Mouse (Mus musculus): Measurements from ENCODE around the gene Kcnk18. TPM values are rescaled to one million over a fixed set of nuclear protein-coding genes. Genes with fewer than 3 reads are reported as not detected.
A peak's percentile ranks its signal among the peaks of the same experiment; 100 is the strongest.

The Kcnk18 gene
- not detected for total RNA-seq (2021)
- long read RNA-seq, experiment 1, result 0 reads
- long read RNA-seq, experiment 2, result 0 reads

- DNase-seq (ENCODE audit: low spot score in 2 of 2), result no peak
Observed at GRCm38 (mm10) chr19:59218991-59219390, at the start of gene Kcnk18. Gene Kcnk18, plus strand, starts transcription at chr19:59219214.

GRCm38 (mm10) chr19:59169936-59170765 lies 48.9 kb upstream of the Kcnk18 start, which contains the start of gene Vax1:
Gene Vax1, minus strand, starts transcription at chr19:59170056.
- peak; percentile 12 to 26 for DNase-seq (ENCODE audit: low spot score in 2 of 2)

GRCm38 (mm10) chr19:59170766-59171095 lies 48.3 kb upstream of the Kcnk18 start:
- DNase-seq (ENCODE audit: low spot score in 2 of 2), result no peak

GRCm38 (mm10) chr19:59171151-59171870 lies 47.7 kb upstream of the Kcnk18 start:
- DNase-seq (ENCODE audit: low spot score in 2 of 2), result no peak

- no peak for DNase-seq (ENCODE audit: low spot score in 2 of 2)
Observed at GRCm38 (mm10) chr19:59171871-59172245, 47.2 kb upstream of the Kcnk18 start.

GRCm38 (mm10) chr19:59172781-59173180 lies 46.2 kb upstream of the Kcnk18 start:
- no peak for DNase-seq (ENCODE audit: low spot score in 2 of 2)

- no peak for DNase-seq (ENCODE audit: low spot score in 2 of 2)
Observed at GRCm38 (mm10) chr19:59173341-59174015, 45.5 kb upstream of the Kcnk18 start.

GRCm38 (mm10) chr19:59184000-59184399 lies 35.0 kb upstream of the Kcnk18 start:
- no peak for DNase-seq (ENCODE audit: low spot score in 2 of 2)

- DNase-seq (ENCODE audit: low spot score in 2 of 2), result no peak
Observed at GRCm38 (mm10) chr19:59188981-59189380, 30.0 kb upstream of the Kcnk18 start.

GRCm38 (mm10) chr19:59190431-59191122 lies 28.4 kb upstream of the Kcnk18 start:
- no peak for DNase-seq (ENCODE audit: low spot score in 2 of 2)

- DNase-seq (ENCODE audit: low spot score in 2 of 2), result no peak
Observed at GRCm38 (mm10) chr19:59191123-59191505, 27.9 kb upstream of the Kcnk18 start.

GRCm38 (mm10) chr19:59192491-59192890 lies 26.5 kb upstream of the Kcnk18 start:
- DNase-seq (ENCODE audit: low spot score in 2 of 2), result no peak

- no peak for DNase-seq (ENCODE audit: low spot score in 2 of 2)
Observed at GRCm38 (mm10) chr19:59193456-59193855, 25.6 kb upstream of the Kcnk18 start.

- DNase-seq (ENCODE audit: low spot score in 2 of 2), result peak; percentile 13 to 22
Observed at GRCm38 (mm10) chr19:59193986-59194820, 24.8 kb upstream of the Kcnk18 start.

- DNase-seq (ENCODE audit: low spot score in 2 of 2), result no peak
Observed at GRCm38 (mm10) chr19:59195181-59195770, 23.7 kb upstream of the Kcnk18 start.

GRCm38 (mm10) chr19:59196111-59196666 lies 22.8 kb upstream of the Kcnk18 start:
- DNase-seq (ENCODE audit: low spot score in 2 of 2), result peak; percentile 46 to 53

GRCm38 (mm10) chr19:59198161-59198560 lies 20.9 kb upstream of the Kcnk18 start:
- DNase-seq (ENCODE audit: low spot score in 2 of 2), result peak; percentile 75 to 78

GRCm38 (mm10) chr19:59208475-59208874 lies 10.5 kb upstream of the Kcnk18 start:
- peak; percentile 68 to 69 for DNase-seq (ENCODE audit: low spot score in 2 of 2)

GRCm38 (mm10) chr19:59208986-59209385 lies 10.0 kb upstream of the Kcnk18 start:
- no peak for DNase-seq (ENCODE audit: low spot score in 2 of 2)

Data from adrenal gland, adult 18-20 months (tissue).